Mouse (Mus musculus): ENCODE measurements around the gene Cd2.

Cd2 gene

DNA sequence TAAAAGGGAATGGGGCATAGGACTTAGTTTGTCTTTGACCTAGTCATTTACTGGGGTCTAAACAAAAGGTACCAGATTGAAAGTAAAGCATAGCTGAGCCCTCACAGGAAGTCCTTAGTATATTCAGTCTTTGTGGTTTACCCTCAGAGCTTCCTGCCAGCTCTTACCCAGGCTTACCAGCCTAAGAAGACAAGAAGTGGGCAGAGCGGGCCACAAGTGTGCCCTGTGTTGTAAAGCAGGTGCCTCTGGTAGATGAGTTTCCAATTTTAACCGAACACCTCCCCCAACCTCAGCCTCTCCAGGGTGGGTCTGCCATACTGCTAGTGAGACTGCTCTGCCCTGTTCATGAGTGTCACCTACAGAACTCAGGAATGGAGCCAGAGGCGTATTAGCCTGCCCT, 12.9 kb downstream of the Cd2 start:
- DNase-seq (ENCODE audit: low read depth, low spot score): no peak

DNA sequence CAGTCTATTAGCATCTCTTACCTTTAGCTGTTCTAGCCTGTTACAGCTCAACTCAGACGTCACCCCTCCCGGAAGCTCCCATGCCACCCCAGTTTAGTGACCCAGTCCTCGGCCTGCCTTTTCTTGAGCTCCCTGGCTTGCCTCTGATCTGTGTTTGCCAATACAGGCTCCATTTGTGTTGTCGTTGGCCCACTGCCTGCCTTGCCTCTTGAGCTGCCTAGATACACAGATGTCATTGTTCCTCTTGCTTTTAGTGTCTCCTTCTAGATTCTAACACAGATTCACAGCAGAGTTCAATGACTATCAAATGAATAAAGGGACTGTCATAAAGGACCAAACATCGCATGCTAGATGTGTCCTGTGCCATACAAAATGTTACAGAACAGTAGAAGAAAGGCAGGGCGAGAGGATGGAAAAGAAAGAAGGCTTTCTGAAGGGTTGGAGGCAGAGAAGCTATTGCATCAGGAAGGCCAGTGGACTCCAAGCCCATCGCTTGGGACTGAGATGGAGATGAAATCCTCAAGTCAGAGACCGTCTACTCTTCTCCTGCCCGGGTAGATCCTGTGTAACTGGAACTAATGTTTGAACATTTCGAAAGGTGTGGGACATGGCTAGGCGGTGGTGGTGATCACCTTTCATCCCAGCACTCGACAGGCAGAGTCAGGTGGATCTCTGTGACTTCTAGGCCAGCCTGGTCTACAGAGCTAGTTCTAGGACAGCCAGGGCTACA, 13.5 kb downstream of the Cd2 start:
- peak; percentile 67 for DNase-seq (ENCODE audit: low read depth, low spot score)

DNA sequence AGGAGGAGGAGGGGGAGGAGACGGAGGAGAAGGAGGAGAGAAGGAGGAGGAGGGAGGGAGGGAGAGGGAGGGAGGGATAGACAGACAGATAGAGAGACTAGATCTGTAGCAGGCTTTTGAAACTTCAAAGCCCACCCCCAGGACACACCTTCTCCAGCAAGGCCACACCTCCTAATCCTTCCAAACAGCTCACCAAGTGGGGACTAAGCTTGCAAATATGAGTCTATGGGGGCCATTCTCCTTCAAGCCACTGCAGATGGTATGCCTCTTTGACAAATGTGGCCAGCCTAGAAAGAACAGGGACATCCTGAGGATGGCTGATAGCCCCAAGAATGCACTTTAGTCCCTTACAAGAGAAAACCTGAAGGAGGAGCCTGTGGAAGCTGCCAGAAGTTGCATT, 15.6 kb downstream of the Cd2 start:
- no peak for DNase-seq (ENCODE audit: low read depth, low spot score)

DNA sequence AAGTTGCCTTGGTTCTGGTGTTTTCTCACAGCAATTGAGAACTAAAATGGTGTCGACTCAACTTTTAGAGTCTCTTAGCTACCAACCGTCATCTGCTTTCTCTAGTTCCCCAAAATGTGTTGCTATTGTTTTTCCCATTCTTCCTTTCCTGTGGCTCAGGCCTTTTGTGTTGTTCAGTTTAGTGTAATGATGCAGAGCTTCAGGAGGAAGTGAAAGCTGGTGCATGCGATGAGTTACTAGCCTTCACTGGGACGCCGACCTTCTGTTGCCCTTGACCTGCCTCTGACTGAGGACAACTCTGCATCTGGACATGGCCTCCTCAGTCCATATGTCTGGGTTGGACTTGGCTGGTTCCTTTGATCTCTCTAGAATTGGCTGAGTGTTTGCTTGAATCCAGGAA, 16.9 kb downstream of the Cd2 start:
- no peak for DNase-seq (ENCODE audit: low read depth, low spot score)

DNA sequence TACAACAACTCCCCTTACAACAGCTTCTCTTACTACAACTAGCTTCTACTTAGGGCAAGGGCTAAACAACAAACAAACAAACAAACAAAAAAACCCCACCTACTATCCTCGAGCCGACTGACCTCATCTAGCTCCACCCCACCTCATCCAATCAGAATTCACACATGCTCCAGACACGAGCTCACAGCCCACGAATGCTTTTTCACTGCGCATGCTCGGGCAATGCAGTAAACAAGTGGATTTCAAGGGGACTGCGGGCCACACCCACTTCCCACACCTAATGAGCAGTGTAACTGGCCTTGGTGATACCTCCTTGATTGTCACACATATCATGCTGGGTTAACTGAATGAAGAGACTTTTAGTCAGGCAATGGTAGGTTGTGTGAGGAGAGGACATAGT, 19.4 kb downstream of the Cd2 start:
- DNase-seq (ENCODE audit: low read depth, low spot score): no peak

DNA sequence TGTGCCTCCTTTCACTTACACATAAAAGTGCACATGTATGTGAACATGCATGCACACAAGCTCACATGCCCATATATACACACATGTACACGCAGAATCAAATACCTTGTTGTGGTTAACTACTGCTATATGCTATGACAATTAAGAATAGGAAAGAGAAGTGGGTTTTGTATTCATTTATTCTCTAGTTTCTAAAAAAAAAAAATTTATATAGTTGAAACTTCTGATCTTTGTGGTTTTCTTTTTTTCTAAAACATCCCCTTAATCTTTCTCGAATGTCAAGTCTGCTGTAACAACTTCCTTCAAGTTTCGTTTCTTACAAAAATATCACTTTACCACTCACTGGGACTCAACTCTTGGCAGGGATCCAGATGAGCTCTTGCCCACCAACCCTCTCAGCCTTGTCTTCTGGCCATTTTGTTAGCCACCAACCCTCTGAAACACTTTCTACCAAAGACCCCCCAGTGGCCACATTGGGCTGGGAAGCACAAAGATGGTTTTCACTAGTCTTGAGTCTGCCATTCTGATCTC, 22.1 kb downstream of the Cd2 start:
- no peak for DNase-seq (ENCODE audit: low read depth, low spot score)

DNA sequence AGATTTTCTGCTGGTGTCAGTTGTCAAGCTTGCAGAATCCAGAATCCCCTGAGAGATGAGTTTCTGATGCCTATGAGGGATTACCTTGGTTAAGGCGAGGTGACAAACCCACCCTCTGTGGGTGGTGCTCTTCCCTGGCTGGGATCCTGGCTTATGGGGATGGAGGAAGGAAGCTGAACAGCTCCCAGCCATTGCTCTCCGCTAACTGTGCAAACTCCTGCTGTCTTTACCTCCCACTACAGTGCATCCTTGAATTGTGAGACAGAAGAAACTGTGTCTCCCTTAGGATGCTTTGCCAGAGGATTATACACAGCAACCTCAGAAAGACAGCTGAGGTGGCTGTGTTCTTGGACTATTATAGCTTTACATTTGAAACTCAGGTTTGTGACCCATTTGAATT, 28.8 kb downstream of the Cd2 start:
- peak; percentile 43 for DNase-seq (ENCODE audit: low read depth, low spot score)

DNA sequence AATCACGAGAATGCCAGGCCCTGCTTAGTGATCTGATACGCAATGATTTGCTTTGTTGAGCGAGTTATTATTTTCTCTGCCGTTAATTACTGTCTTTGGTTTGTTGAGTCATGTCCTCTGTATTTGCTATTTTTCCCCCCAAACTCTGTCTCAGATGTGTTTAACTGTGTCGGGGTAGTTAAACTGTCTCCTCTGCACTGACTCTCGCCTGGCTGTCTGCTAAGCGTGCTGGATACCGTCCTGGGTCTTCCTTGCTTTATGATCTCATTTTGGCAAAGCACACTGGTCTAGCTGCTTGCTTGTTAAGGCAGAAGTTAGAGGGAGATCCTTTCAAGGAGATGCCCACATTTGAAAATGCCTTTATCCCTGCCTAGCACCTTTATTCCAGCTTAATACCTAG, 31.6 kb downstream of the Cd2 start:
- DNase-seq (ENCODE audit: low read depth, low spot score): peak; percentile 10

DNA sequence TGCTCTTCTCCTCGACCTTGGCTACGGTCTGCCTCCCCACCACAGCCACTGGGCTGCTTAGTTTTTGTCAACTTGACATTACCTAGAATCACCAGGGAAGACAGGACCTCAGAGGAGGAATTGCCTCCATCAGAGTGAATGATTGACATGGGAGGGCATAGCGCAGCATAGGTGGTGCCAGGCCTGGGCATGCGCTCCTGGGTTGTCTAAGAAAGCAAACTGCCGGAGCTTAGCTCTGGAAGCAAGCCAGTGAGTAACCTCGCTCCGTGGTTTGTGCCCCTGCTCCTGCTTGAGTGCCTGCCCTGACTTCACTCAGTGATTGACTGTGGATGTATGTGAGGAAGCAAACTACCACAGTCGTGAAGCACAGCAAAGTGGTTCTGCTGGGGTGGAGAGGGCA, 35.6 kb downstream of the Cd2 start:
- no peak for DNase-seq (ENCODE audit: low read depth, low spot score)

DNA sequence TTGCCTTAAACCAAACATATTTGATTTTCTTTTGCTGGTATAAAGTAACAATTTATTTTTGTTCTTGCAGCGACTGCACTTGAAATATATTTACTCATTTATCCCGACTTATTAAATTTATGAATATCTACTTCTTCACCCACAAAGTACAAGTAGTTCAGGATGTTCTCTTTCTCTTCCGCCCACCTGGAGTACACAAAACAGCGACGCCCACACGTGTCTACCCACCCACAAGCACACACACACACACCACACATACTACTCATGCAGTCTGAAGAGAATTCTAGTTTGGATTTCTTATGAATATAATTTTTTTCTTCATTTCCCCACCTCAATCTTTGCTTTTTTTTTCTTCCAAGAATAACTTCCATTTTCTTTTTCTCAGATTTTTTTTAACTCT, 37.9 kb downstream of the Cd2 start:
- DNase-seq (ENCODE audit: low read depth, low spot score): peak; percentile 43

DNA sequence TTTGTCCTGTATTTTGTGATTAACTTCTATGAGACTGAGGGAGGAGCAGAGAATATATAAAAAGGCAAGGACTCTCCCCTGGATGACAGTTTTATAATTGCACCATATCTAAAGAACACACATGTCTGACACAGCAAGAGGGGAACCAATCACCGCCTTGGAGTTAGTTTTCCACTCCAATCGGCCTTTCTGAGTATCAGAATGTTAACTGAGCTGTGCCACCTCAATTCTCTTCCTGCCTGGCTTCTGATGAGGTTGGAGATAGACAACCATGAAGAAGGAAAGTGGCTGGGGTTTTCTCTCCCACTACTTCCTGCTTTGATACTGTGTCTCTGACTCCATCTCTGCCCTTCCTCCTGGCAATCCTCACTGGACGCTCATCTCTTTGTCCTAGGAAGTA, 42.5 kb downstream of the Cd2 start:
- no peak for DNase-seq (ENCODE audit: low read depth, low spot score)

DNA sequence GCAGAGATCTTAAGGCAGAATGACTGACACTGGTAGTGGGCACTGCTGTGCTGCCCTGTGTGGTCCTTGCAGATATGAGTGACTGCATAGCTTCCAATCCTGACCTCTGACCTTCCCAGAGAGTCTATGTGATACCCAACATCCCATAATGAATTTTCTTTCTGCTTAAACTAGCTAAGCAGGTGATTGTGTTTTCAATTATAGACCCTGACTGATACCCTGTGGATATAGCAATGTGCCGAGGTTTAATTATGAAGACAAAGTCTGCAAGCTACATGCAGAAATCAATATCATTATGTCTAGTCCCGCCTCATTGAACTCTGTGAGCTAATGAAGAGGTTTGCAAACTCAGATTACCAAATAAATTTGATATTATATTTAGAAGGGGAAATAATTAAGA, 44.7 kb downstream of the Cd2 start:
- no peak for DNase-seq (ENCODE audit: low read depth, low spot score)

DNA sequence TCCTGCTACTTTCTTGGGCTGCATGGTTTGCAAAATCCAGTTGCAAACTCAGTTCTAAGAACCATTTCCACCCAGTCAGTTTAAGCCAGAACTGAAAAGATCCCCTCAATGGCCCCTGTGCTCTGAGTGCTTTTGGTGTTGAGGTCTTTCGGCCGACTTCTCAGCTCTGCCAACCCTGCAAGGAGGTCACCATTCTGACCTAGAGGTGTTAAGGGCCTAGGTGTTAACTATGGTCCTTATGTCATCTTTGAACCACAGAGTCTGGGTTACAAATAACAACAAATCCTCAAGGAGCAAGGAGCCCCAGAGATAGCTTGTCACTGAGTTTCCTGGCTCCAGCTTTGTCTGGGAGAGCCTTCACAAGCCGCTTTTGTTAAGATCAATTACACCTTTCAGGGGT, 45.9 kb downstream of the Cd2 start:
- no peak for DNase-seq (ENCODE audit: low read depth, low spot score)

DNA sequence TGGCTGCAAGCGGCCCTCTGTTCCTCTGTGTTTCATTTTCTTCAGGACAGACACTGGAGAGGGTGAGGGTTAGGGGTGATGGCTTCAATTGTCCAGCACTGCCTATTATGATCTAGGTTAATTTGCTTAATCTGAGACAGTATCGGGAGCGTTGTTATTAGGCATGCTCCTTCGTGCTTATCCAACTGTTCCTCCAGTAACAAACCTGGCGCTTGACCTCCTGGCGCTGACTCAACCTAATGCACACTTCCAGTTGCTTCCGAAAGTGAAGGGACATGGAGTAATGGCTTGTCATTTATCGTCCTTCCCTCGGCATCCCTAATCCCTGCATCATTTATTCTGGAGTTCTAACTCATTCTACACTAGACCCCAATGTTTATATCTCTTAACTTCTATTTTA, 46.9 kb downstream of the Cd2 start:
- no peak for DNase-seq (ENCODE audit: low read depth, low spot score)

DNA sequence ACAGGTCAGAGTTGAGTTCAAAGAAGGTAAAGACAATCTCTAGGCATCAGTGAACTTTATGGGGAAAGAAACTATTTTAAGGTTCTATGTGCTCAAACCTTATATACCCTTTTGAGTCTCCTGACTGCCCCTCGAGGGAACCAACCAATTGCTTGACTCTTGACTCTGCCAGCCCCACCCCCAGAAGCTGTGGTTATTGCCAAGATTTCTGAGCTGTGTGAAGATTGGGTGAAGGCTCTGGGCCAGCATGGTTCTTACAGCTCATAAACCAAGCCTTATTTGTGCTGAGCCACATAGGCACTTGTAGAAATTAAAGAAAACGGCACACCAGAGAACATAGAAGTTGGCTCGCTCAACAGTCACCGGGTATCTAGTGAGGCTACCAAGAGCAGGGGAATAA, 48.5 kb downstream of the Cd2 start:
- no peak for DNase-seq (ENCODE audit: low read depth, low spot score)

DNA sequence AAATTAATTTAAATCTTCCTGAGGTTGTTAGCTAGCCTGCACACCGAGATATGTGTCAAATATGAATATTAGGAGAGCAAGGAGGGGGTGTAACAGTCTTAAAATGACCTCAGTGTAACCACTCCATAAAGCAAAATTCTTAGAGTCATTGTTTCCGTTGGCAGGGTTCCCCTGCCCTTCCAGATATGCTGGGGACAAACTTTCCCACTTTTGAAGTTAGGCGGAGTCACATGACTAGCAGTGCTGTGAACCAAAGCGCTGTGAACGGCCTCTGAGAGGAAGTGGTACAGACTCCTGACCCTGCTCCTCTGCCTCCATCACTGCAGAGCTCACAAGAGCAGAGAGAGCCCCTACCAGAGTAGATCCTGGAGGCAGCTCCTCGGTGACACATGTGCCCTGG, 49.0 kb downstream of the Cd2 start:
- no peak for DNase-seq (ENCODE audit: low read depth, low spot score)

DNA sequence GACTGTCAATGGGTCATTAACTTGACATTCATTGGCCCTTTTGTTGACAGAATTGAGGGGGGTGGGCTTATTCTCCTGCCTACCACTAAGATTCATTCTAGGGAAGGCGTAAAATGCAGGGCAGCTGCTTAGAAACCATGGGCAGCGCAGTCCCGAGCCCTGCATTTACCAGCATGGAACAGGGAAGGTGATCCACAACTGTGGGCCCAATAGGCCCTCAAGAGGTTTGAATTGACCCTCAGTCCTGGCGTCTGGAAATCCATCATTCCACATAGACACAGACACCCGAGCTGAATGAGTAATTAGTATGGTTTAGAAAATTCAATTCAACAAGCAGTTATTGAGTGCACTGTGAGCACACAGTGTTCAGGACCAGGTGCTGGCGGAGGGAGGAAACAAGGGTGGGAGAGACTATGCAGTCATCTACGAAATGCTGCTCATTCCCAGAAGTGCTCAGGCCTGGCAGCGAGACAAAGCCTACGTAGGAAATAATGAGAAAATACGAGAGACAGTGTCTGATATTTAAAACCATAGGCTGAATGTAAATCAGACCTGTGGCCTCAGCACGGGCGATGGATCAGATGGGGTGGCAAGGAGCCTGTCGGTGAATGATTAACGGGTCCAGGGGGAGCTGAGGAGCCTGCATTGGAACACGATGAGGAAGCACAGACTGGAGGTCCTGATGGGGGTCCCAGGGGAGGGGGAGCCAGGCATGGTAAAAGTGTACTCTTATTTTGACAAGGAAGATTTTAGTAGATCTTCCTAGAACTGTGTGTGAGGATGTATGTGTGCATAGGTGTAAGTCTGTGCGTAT, 50.5 kb downstream of the Cd2 start:
- no peak for DNase-seq (ENCODE audit: low read depth, low spot score)

DNA sequence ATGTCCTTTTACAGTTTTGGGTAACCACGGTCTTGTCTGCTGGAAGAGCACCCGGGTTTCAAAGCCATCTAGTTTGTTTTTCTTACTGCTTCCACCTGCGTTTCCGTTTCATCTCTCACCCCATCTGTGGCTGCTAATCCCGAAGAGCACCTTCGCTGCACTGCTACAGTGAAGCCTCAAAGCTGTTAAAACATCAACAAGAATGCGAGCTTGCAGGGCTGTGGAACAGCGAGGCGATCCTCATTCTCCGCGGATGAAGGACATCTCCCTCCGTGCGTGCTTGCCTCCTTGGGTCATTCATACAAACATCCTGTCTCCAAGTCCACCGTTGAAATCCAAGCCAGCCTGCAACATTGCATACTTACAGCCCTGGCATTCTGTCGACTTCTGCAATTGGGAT, 51.5 kb downstream of the Cd2 start:
- DNase-seq (ENCODE audit: low read depth, low spot score): no peak

DNA sequence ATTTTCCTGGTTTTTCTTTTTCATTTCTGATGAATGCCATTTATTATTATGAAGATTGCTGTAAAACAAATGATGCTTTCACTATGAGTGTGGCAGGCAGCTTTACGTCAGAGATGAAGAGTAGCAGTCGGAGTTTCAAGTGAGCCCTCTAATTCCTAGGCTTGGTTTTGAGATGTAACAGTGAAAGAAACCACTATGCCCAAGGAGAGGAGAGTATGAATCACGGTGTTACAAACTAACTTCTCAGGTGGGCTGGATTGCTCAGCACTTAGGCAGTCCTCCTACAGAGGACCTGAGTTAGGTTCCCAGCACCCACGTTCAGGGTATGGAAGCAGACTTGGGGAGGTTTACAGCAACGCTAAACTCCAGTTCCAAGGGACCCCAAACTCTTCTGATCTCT, 52.4 kb downstream of the Cd2 start:
- DNase-seq (ENCODE audit: low read depth, low spot score): no peak

DNA sequence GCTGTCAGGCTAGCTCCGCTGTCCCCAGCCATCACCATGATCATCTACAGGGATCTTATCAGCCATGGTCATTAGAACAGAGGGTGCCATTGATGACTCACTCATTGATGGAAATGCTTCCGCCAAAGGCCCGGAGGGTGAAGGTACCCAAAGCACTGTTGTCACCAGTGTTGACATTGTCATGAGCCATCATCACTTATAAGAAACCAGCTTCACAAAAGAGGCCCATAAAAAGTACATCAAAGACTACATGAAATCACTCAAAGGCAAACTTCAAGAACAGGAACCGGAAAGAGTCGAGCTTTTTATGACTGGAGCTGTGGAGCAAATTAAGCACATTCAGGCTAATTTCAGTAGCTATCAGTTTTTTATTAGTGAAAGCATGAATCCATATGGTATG, 54.3 kb downstream of the Cd2 start:
- DNase-seq (ENCODE audit: low read depth, low spot score): no peak

DNA sequence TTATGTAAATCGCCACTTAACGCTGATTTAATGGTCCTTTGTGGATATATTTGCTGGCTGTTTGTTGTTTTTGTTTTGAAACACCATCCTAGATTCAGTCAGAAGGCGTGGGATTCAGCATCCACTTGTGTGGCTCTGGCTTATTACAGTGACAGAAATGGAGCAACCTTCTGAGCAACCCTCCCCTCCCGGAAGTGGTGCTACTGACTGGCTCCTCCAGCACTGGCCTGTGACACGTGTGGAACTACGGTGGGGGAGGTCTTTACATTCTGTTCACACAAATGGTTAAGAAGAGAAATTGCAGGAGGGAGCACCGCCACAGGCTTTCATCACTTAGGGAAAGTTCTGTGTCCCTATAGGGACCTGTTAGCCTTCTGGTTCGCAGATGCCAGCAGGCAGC, 55.2 kb downstream of the Cd2 start:
- DNase-seq (ENCODE audit: low read depth, low spot score): no peak

DNA sequence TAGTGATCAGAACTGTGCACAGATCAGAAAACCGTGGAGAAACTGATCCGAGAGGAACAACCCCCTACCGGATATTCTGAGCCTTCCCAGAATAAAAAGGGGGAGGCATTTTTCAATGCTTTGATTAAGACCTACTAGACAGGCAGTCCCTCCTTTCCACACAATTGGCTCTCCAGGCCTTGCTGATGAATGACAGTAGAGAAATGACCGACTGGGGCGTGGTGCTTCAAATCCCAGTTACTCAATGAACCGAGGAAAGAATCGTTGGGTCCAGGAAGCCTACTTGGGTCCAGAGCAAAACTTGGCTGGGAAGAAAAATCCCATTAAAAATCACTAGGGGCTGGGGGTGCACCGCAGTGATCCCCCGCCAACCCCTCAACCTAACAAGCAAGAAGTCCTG, 57.5 kb downstream of the Cd2 start:
- DNase-seq (ENCODE audit: low read depth, low spot score): no peak

DNA sequence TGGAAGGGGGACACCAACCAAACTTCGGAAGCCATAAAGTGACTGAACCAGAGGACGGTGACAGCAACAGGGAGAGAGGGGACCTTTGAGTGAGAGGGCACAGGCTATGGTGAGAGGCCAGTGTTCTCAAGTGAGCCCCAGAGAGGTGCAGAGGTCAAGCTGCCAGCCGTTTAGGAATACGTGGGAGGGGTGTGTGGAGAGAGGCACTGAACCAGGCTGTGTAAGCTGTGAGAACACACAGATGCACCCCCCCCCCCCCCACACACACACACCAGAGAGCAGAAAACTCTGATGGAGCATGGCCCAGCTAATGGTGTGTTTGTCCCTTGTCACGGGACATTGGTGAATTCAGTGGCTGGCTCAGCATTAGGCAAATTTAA, 58.2 kb downstream of the Cd2 start:
- DNase-seq (ENCODE audit: low read depth, low spot score): no peak
